ENCODE assay signal across 14 mouse cellular contexts in genomic region chr16:49319774-49320173, GRCm38 (mm10).
"Had no signal": no experiment of that assay in that cellular context is flagged by ENCODE, and none has a peak within 500 bp of the region (broad histone marks: within the 10 kb centered on the region; RNA-seq: fewer than 3 reads in every experiment).

No protein-coding gene starts in this region.

- H3K4me3 ChIP-seq: layer of hippocampus, adult 2 months; left cerebral cortex, adult 2 months; liver, embryonic 13.5 days had no signal

- H3K36me3 ChIP-seq: liver, embryonic 13.5 days had no signal

- ATAC-seq: intestine, postnatal 0 days had no signal

- DNase-seq: kidney, postnatal 25 days; layer of hippocampus, adult 9-11 months; liver, embryonic 13.5 days; lung, adult 2 months; lung, postnatal 14 days; lung, postnatal 4 days; right cerebral cortex, postnatal 14 days; right cerebral cortex, postnatal 4 days; thymus, adult 2 months; thymus, postnatal 14 days had no signal

- H3K27ac ChIP-seq: layer of hippocampus, adult 2 months; left cerebral cortex, adult 2 months; liver, embryonic 13.5 days; stomach, postnatal 0 days had no signal

- H3K4me1 ChIP-seq: liver, embryonic 13.5 days had no signal

- H3K27me3 ChIP-seq: liver, embryonic 13.5 days had no signal
